Mouse (Mus musculus) gastrocnemius, adult 8-10 months (tissue): ENCODE measurements around the gene Spocd1. TPM values are rescaled to one million over a fixed set of nuclear protein-coding genes. Genes with fewer than 3 reads are reported as not detected.

Source experiments
- DNase-seq, 2 experiments: peaks; one replicate each; pipeline ENCODE4 v3.0.0; 2022; ENCODE audit warnings: low spot score in 2 of 2
- total RNA-seq, 4 experiments: library from RNA; stranded (reverse); gene quantifications; 2 replicates each; pipeline ENCODE4 v1.2.4; 2022

The Spocd1 gene
- total RNA-seq, 4 experiments from 2014 or later, result not detected

DNA sequence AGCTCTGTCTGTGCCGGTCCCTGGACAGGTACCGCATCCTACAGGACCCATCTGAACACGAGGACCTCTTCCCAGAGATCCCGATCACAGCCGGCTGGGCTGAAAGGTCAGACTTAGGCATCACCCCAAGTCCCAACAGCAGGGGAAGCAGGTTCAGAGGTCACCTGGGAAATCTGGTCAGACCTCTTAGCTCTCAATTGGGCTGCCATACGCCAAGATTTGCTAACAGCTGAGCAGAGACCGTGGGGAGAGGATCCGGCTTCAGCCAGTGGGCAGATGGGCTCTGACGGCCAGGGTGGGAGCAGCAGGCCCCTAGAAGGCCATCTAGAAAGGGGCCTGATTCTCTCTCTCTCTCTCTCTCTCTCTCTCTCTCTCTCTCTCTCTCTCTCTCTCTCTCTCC is 45.2 kb downstream of the Spocd1 start:
- no peak for DNase-seq

DNA sequence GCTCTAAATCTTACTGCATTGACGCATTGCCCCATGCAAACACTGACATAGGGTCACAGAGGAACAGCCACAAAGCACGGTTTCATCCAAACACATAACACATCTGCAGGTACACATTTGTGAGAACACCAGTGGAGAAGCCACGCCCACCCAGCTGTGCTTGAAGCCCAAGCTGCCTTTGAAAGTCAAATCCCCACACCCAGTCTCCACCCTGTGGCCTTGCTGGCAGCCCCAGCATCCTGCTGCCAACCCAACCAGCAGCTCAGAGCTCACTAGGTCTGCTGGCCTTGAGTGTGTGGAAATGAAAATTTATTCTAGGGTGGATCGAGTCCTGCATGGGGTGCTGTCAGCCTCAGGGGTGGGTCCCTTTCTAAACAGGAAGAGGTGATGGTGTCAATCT is 48.2 kb downstream of the Spocd1 start:
- DNase-seq, result no peak

DNA sequence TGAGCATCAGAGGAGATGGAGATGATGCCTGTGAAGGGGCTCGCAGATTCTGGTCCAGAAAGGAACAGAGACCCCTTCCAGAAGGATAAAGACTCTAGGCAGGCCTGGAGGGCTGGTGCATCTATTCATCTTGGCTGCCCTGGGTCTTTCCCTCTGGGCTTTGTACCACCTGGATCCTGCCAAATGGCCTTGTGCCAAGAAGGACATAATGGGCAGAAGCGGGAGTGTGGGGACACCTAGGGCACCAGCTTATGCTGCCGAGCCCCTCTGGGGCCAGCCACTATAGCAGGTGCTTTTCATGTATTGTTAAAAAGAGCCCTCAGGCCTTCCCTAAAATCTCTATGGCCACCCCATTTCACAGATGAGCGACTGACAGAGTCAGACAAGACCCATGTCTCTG is 49.2 kb downstream of the Spocd1 start:
- DNase-seq, result no peak

DNA sequence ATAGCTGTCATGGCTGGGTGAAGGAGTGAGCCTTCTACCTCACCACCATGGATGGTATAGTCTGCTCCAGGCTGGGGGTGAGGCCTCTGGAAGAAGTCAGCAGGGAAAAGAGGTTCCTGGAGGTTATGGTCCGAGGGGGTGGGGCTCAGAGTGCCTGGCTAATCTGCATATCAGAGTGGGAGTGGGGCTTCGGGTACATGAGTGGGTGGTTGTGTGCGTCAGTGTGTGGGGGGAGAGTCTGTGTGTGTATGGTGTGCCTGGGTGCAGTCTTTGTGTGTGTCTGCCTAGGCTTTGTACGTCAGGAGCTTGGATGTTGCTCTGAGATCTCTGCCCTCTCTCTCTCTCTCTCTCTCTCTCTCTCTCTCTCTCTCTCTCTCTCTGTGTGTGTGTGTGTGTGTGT is 49.9 kb downstream of the Spocd1 start:
- no peak for DNase-seq

DNA sequence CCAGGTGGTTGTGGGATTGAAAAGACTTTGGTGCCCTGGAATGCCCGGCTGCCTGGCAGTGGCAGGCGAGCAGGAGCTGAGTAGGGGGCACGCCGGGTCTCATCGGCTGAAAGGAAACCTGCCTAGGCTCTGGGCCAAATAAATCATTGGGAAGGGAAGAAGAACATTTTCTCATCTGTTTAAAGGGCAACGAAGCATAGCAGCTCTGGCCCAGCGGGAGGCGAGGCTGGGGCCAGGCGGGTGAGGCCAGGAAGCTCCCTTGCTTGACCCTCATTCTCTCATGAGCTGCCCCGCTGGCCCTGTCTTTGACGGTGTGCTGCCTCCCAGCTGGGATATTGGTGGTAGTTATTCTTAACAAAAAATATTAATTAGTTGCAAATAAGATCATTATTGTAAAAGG is 52.6 kb downstream of the Spocd1 start:
- no peak for DNase-seq

DNA sequence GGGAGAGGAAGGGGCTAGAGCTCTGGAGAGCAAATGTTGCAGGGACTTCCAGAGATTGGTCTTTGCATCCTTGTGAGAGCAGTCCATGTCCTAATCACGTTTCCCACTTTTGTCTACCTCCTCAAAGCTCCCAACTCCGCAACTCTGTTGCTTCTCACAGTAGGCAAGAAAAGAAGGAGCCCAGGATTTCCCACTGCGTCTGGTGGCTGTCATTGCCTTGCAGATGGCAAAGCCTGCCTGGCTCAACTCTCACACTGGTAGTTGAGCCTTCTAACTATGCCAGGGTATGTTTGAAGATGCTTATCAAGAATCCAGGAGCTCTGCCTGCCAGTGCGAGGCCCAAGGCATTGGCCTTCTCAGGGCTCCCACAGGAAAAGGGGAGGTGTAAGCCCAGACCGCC is 54.0 kb downstream of the Spocd1 start:
- DNase-seq, result no peak

DNA sequence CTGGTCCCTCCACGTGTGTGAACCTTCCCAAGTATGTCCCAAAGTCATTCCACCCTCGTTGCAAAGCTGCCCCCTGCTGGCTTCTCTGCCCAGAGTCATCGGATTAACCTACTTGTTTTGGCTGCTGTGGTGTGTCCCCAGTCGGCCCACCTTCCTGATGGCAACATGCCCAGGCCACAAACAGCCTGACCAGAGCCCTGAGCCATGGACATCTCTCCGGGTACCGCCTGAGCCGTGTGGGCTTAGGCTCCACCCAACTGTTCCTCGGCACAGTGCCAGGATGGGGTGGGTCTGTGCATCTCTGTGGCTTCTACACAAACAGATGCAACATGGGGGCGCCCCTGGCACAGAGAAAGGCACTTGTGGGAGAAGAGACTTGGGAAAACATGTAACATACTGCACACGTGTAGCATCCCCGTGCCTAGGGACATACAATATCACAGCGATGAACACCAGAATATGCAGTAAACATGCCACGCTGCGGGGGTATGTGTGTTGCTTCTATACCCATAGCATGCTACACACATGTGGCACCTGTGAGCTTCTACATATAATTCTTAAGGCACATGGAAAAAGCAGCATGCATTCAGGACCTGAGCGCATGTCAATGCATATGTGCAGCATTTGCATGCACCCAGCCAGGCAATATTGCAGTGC is 54.8 kb downstream of the Spocd1 start:
- DNase-seq, result peak; percentile 32 to 52

DNA sequence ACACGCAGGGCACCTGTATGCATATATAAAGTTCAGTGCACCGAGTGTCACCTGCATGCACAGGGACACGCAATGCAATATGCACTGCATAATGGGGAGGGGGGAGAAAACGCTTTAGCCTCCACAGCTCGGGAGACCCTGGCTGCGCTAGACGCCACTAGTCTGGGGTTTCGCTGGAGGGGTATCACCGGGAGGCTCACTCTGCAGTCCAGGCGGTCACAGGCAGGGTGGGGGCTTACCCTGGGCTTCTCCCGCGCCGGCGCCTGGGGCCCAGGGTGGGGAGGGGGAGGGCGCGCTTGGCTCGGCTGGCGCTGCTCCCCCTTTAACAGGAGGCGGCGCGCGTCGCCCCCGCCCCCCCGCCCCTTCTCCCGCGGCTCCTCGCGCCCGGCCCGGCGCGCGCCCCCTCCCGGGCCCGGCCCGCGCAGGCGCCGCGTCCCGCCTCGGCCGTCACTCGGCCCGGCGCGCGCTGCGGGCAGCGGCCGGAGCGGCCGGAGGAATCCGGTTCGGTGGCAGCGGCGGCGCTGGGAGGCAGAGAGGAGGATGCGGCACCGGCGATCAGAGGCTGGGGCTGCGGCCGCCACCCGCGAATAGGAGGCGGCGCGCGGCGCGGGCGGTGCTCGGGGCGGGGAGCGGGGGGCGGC is 55.5 kb downstream of the Spocd1 start, which contains the start of gene Adgrb2:
Gene Adgrb2 (plus strand): TSS at position 450 of the 641 bp plus-strand sequence.
- no peak for DNase-seq

DNA sequence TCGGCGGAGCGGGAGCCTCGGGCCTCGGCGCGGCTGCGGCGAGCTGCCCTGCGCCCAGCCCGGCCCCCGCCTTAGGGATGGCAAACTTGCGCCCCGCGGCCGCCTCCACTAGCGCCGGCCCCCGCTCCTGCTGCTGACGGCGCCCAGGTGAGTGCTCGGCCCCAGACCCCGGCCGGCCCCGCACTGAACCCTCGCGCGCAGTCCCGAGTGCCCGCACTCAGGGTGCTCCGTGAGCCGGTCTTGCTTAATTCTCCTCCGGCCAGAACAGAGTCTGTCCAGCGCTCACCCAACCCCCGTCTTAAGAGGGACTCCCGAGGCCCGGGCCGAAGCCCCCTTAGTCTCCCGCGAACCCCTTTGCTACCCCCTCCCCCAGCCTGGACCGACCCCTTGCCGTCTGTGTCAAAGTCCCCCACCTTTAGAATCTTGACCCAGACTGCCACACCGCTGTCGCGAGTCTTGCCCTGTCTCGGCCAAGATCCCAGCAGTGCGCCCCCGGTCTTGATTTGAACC is 56.2 kb downstream of the Spocd1 start:
- no peak for DNase-seq

DNA sequence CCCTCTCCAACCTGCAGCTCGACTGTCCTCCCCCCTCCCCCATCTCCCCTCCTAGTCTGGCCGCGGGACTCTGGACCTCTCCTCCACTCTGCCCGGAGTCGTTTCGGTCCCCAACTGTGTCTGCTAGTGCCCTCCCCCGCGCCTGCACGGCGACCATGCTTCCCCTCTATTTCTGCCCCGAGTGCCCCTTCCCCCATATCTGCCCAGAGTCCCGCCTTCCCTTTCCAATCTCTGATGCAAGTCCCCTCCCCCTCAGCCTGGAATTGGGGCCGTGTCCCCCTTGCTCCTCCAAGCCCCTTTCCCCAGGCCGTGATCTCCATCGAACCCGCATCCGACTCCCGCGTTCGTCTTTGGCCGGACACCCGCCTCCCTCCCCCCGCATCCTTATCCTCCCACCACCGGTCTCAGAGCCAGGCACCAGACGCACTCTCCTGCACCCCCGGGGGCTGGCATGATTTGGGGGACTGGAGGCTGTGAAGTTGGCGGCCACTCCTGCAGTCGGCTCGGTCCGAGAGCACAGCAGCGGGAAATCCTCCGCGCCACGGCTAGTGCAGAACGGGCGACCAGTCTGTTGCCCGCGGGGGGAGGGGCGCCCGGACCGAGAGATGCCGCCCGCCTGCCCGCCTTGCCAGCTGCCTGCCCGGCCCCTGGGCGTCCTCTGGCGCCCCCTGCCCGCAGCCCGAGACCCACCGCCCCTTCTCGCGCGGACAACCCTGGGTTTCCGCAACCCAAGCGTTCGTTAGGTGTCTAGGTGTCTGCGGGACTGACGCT is 56.8 kb downstream of the Spocd1 start:
- peak in 1 of 2 experiments; percentile 29 for DNase-seq

DNA sequence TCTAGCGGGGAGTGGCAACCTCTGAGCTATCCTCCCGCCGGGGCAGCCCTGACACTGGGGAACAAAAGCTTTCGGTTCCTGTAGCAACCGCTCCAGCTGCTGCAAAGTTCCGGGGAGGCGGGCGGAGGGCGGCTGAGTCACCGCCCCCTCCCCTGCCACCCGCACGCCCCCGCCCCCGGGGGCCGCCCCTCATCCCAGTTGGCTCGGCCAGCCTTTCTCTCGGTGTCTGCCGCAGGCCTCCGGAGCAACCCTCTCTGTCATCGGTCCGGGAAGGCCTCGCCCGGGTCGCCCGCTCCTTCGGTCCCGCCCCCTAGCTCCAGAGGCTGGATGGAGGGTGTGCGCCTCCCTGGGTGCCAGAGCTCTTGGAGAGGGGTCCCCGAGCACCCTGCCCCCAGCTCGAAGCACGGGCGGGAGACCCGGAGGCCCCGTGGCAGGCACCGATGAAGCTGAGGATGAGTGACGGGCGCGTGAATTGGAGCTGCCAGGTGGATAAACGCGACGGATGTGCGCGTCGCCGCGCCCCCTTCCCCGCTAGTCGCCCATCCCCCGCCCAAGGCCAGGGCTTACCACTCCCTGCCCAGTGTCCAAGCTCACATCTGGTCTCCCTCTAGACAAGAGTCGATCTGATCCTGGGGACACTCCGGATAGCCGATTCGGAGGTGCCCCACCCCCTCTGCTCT is 58.9 kb downstream of the Spocd1 start:
- no peak for DNase-seq

DNA sequence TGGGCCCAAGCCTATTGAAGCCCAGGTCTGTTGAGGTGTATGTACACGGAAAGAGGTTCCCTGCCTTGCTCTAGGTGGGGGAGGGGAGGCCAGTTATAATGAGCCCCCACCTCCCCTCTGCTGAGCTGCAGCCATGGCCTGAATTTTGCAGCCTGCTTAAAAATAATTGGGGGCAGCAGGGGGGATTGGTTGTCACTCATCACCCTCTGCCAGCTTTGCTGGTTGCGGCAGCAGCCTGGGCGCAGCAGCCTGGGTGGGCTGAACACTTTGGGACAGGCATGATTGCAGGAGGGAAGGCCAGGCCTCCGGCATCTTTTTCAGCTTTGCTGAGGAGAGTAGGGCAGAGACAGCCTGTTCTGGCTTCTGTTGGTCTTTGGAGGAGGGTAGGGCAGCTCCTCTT is 60.9 kb downstream of the Spocd1 start:
- no peak for DNase-seq

DNA sequence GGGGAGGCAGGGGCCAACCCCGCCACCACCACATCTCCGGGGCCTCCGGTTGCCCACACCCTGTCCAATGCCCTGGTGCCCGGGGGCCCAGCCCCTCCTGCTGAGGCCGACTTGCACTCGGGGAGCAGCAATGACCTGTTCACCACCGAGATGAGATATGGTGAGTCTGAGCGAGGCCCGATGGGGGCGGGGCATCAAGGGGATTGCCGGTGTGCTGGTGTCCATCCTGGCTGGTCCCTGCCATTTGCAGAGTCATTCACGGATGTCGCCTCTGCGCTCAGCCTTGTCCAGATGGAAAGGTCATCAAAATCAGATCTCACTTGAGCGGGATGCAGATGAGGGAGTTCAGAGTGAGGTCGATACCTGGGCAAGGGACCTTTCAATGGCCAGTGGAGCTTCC is 63.7 kb downstream of the Spocd1 start:
- no peak for DNase-seq

DNA sequence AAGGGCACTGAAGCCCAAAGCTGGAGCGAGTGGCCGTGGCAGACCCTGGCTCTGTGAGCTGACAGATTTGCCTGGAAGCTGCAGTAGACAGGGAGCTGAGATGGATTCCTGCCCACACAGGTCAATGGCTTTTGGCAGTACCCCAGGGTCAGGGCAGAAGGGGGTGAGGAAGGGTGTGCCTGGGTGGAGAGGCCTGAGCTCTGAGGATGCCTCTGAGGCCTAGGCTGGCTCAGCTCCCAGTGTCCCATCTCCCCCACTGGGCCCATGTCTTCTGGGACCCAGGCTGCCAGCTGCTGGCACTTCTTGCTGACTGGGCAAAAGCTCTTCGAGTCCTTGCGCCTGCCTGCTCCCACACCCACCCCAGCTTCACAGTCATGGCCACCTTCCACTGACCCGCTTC is 64.2 kb downstream of the Spocd1 start:
- no peak for DNase-seq

DNA sequence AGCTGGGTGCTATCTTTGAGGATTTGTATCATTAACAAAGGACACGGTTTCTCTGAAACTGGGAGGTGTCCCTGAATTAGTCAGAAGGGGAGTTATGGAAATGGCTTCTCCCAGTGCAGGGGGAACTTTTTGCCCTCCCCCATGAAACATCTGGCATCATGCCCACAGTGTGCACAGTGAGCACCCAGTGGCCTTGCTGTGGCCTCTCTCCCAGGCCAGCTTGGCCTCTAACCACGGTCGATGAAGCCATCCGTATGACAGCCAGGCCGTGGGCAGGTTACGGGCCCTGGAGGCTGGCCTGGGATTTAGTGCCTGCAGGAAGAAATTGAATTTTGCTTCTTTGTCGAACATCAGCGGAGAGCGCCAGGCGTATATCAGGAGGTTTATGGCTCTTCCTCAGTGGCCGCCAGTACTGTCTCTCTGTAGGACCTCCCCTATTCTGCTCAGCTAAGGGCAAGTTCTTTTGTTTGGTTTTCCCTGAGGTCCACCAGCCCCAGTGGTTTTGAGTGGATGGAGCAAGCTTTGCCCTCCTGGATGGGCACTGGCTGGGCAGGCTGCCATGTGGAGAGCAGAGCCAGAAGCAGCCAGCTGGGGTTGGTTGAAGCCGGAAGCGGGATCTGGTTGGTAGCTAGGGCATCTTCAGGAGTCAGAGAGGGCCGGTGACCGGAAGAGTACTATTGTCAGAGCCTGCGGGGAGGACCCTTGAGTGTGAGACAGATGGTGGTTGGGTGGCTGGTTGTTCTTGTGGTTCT is 65.1 kb downstream of the Spocd1 start:
- no peak for DNase-seq

DNA sequence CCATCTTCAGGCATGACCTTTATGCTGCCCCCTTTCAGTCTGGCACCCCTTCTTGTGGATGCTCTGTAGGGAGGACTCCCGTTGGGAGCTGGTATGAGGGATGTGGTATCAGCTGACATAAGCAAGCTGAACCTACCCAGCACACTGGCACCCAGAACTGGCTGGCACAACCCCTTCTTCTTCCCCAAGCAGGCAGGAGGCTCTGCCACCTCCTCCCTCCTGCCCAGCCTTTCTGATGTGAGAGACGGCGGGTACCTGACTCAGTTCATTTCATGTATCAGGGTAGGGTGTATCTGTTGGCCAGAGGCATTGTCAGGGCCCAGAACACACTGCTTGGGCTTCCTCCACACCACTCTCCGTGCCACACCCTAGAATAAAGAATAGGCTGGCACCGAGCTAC is 65.7 kb downstream of the Spocd1 start:
- no peak for DNase-seq

DNA sequence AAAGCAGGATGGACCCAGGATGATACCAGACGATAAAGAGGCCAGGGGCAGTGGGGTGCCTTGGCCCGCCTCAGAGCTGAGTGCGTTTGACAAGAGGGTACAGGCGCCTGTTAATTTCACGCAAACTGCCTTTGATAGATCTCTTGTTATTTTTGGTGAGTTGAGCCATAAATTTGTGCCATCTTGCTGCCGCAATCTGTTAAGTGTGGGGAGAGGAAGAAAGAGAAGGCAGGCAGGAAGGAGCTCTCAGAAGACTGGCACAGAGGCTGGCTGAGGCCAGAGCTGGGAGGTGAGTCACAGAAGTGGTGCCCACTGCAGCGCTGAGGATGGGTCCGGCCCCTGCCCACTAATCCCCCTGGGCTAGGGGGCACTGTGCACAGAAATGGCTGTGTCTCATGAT is 66.2 kb downstream of the Spocd1 start:
- no peak for DNase-seq

DNA sequence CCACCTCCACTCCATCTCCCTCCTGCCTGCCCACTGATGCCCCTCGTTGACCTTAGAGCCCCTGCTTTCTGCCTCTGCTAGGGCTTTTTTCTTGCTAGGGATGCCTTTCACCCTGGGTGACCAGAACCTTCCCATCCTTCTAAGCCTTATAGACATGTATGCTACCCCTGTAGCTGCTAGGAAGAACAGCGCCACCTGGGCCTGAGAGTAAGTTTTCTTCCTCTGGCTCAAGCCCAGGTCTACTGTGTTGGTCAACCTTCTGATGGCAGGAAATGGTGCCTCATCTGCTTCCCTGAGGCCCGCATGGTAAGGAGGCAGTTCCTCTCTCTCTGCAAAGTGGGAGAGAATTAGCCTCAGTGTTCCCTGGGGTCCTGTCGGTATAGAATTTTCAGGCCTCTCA is 67.0 kb downstream of the Spocd1 start:
- no peak for DNase-seq

DNA sequence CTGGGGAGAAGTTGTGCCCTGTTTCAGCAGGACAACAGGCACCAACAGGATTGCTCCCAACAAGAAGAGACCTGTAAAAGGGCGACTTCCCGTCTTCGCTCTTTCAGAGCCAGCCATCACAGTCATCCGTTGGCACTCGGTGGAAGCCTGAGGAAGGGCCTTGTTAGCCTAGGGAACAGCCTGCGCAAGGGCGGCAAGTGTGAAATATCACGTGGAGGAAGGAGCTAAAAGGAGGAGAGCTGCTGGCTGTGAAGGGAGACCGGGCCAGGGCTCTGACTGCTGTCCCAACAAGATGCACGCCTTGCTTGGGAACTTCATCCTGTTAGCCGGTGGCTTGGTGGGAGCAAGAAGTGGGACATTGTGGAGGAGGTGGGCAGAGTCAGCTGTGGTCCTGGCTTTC is 69.1 kb downstream of the Spocd1 start:
- DNase-seq, result no peak

DNA sequence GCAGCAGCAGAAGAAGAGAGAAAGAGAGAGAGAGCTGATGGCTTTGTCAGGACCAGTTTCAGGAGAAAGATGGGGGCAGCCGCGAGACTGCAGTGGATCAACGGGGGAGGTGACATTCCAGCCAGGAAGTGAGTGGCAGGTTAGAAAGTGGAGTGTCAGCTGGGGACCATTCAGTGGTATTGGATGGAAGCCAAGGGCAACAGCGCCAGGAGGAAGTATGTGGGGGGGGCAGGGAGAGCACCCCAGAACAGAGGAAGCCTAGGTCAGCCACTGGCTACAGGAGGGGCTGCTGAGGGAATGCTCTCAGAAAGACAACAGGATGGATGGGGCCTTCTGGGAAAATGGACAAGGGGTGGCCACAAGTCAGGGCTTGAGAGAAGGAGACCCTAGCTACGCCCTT is 72.7 kb downstream of the Spocd1 start:
- DNase-seq, result no peak

DNA sequence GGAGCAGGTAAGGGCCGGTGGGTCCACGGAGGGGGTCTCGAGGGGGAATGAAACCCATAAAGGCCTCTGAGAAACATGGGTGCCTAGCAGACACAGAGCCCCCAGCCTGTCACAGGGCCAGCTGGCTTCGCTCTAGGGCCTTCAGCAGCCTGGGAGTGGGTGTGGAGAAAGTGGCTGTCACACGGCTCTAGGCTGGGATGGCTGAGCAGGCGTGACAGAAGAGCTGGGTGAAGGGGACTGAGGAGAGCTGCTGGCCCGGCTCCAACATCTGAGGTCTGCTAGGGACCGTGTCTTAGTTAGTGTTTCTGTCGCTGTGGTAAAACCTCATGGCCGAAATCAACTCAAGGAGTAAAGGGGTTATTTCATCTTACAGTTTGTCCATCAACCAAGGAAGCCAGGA is 73.1 kb downstream of the Spocd1 start:
- DNase-seq, result no peak
